Comparison of ENCODE assay signal across 23 mouse cellular contexts in genomic region chr17:71695151-71695550, GRCm38 (mm10). TPM values are rescaled to one million over a fixed set of nuclear protein-coding genes. Genes with fewer than 3 reads are reported as not detected.
"Had no signal": no experiment of that assay in that cellular context is flagged by ENCODE, and none has a peak within 500 bp of the region (broad histone marks: within the 10 kb centered on the region; RNA-seq: fewer than 3 reads in every experiment).

No protein-coding gene starts in this region.

- H3K4me3 ChIP-seq: lung, embryonic 15.5 days; megakaryocyte, embryonic 14.5 days; midbrain, embryonic 13.5 days; midbrain, embryonic 15.5 days; neural tube, embryonic 12.5 days; stomach, embryonic 15.5 days had no signal

- H3K9me3 ChIP-seq: lung, embryonic 15.5 days; megakaryocyte, embryonic 14.5 days; midbrain, embryonic 13.5 days; midbrain, embryonic 15.5 days; neural tube, embryonic 12.5 days; stomach, embryonic 15.5 days had no signal

- H3K27me3 ChIP-seq: lung, embryonic 15.5 days; midbrain, embryonic 13.5 days; midbrain, embryonic 15.5 days; neural tube, embryonic 12.5 days; stomach, embryonic 15.5 days had no signal

- H3K27ac ChIP-seq: lung, embryonic 15.5 days; macrophage; midbrain, embryonic 13.5 days; midbrain, embryonic 15.5 days; neural tube, embryonic 12.5 days; stomach, embryonic 15.5 days; stomach, postnatal 0 days had no signal

- H3K9ac ChIP-seq: liver, postnatal 0 days; lung, embryonic 15.5 days; midbrain, embryonic 13.5 days; midbrain, embryonic 15.5 days; neural tube, embryonic 12.5 days; stomach, embryonic 15.5 days had no signal

- DNase-seq: liver, postnatal 0 days; lung, adult 2 months; lung, postnatal 14 days; thymus, adult 2 months; thymus, postnatal 25 days; thymus, postnatal 4 days had no signal

- H3K36me3 ChIP-seq: lung, embryonic 15.5 days; midbrain, embryonic 13.5 days; midbrain, embryonic 15.5 days; neural tube, embryonic 12.5 days; stomach, embryonic 15.5 days had no signal

- H3K4me1 ChIP-seq: stomach, embryonic 15.5 days had no signal

- H3K4me2 ChIP-seq: lung, embryonic 15.5 days; midbrain, embryonic 11.5 days; midbrain, embryonic 13.5 days; midbrain, embryonic 15.5 days; neural tube, embryonic 12.5 days; stomach, embryonic 15.5 days had no signal

- ATAC-seq: liver, postnatal 0 days; lung, postnatal 0 days; midbrain, embryonic 13.5 days; midbrain, embryonic 15.5 days had no signal

RNA-seq across cellular contexts. Expression of gene Togaram2, which starts 22.1 kb away (rescaled TPM):
- total RNA-seq: megakaryocyte progenitor cell, adult 5-6 weeks; monocyte, adult 5-6 weeks; neutrophil, adult 5-6 weeks had no signal
- polyA plus RNA-seq: liver, postnatal 0 days; macrophage; midbrain, embryonic 11.5 days had no signal

RNA-seq across cellular contexts. Expression of gene Pcare, which starts 57.5 kb away (rescaled TPM):
- total RNA-seq: megakaryocyte progenitor cell, adult 5-6 weeks; monocyte, adult 5-6 weeks; neutrophil, adult 5-6 weeks had no signal
- polyA plus RNA-seq: liver, postnatal 0 days; lung, embryonic 15.5 days; lung, postnatal 0 days; macrophage; midbrain, embryonic 11.5 days; midbrain, embryonic 13.5 days; midbrain, embryonic 15.5 days; midbrain, postnatal 0 days; neural tube, embryonic 12.5 days; neural tube, embryonic 14.5 days; spleen, adult 2 months; stomach, embryonic 15.5 days; stomach, postnatal 0 days; thymus, adult 2 months; urinary bladder, adult 2 months had no signal
